Mouse (Mus musculus) gastrocnemius, adult 18-20 months (tissue): Measurements from ENCODE around the gene Psen2. TPM values are rescaled to one million over a fixed set of nuclear protein-coding genes. Genes with fewer than 3 reads are reported as not detected.

Source experiments
- DNase-seq: peaks from one replicate; pipeline ENCODE4 v3.0.0; 2021; ENCODE audit warnings: low spot score
- total RNA-seq, 2 experiments: library from RNA; stranded (reverse); gene quantifications; 2 replicates each; pipeline ENCODE4 v1.2.3; 2021

Psen2 gene
- total RNA-seq, 2 experiments from 2014 or later: 8.2 to 8.4 TPM

DNA sequence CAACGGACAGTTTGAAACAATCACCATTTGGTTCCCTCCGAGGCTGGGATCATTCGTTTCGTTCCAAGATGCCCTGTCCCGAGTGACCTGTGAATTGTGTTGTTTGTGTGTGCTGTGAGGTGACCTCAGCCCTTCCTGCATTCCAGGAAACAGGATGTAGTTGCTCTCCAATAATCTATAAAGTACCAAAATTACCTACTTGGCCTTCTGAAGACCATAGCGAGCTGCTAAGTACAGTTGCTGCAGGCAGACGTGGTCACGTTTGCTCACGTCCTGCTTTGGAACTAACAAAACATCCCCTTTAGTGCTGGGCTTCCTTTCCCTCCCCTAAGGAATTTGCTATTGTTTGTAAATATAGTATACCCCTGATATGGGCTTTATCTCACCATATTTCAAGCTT, 14.3 kb upstream of the Psen2 start:
- DNase-seq: no peak

DNA sequence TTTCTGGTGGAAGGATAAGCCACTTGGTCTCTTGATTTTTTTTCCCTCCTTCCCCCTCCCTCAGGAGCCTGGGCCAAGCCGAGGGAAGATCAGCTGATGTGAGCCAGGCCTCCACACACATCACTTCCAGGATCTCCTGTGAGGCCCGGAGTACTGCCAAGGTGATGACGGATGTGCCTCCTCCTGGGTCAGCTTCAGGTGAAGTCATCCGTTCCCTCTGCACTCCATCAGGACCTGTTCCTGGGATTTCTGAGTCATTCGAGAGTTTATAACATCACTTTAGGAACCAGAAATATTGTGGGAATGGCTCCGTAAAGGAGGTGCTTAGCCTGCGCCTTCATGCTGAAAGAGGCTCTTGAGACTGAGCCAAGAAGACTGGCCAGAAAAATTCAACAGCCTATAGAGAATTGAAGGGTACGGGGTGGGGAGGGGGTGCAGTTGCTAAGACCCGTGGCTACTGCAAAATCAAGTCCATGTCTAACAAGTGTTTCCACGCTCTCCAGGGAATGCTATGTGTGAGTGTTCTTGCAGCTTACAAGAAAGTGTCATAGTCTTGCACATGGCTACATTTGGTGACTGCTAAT, 11.6 kb upstream of the Psen2 start:
- no peak for DNase-seq

DNA sequence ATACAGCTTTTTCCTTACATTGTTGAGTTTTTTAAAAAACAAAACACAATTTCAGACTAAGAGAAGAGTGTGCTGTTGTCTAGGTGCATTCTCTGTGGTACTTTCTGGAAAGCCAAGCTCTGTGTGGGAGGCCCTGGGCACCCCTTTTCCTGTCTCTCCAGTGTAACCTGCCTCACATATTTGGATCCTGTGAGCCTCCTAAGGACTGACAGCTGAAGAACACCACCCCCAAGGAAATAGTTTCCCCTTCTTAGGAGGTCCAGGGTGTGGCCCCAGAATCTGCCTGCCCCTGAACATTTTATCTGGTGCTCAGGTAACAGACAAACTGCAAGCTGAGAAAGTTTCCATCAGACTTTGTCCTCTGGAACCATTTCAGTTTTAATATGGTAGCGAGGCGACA, 5.8 kb upstream of the Psen2 start:
- DNase-seq: no peak

DNA sequence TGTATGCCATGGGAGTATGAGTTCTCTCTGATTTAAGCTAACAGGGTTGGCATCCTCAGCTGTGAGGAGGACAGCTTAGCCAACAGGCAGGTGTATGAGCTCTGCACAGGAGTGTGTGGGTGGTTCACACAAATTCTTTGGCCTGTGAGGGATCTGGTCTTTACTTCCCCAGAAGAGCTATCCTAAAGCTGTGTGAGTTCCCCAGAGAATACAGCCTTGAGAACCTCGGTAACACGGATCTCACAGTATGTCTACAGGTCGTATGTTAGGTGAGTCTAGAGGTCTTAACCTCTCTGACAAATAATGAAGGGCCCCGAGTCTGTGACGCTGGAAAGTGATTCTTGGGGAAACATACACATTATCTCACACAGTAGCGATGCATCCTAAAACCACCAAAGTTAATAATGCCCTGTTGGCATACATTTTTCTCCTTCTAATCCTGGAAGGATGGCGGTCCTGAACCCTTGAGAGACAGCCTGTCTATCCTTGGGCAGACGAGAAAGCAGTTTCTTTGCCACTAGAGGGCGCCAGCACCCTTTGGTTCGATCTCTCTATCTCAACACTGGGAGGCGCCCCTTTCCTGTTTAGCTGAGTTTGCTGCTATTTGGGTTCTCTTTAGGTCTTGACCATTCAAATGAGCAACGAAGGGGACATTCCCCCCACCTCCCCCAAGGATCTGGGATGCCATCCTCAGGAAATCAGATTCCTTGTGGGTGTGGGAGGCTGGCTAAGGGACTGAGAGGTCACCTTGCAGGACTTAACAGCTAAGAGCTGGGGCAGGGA, 5.2 kb upstream of the Psen2 start:
- peak; percentile 92 for DNase-seq

DNA sequence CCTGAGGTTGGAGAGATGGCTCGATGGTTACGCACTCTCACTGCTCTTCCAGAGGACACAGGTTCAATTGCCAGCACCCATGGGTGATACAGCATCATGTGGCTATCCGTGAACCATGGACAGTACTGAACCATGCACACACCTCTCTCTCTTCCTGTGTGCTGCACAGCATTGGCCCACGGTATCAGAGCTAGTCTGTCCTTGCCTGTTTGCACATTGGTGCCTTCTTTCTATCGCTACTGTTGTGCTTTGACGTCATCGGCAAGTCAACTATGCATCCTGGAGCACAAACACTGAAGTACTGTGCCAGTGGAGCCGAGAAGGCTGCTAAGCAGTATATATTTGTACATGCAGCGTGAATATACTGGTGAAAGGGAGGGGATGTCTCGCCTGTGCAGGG, 3.9 kb upstream of the Psen2 start:
- DNase-seq: no peak

DNA sequence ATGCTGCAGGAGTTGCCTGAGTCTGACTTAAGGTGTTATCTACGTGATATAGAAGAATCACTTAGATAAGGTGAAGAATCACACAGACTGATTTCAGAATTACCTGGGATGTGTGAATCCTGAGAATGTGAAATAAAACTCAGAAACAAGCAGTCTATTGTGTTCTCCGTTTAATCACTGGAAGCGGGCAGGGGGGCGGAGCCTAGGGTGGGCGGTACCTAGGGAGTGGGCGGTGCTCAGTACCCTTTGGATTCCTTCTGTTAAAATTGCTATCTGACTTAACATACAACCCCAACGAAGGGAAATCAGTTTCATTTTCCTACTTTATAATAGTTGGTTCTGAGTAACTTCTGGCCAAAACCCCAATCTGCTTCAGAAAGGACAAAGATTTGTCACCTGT, 2.2 kb upstream of the Psen2 start:
- no peak for DNase-seq

DNA sequence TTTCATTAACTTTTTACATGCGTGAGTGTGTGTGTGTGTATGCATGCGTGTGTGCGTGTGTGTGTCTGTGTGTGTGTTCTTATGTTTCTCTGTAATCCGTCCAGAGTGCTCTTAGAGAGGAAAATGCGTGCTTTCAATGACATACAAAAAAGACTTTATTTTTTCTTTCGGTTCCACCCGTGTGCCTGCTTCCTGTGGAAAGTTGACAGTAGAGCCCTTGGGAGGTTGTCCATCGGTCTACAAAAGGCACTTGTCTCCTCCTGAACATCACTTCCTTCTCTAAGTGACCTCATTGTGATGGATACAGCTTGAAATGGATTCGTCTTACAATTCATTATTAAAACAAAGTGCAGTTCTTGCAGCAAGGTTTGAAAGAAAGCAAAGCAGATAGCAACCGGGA, 1.6 kb upstream of the Psen2 start:
- no peak for DNase-seq

DNA sequence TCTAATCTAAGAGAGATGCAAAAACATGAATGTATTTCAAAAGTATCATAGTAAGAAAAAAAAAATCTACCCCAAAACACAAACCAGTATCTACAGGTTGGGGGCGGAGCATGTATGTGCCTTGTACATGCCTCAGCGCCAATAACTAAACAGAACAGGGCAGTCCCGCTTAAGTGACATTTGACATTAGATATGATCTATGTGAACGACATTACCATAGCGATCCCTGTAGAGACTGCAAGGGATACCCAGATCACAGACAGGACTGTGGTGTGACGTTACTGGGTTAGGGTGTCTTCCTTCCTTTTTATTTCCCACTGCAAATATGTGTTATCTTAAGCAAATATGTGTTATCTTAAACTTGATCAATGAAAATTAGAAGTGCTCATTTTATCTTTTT, 1.2 kb upstream of the Psen2 start:
- no peak for DNase-seq

DNA sequence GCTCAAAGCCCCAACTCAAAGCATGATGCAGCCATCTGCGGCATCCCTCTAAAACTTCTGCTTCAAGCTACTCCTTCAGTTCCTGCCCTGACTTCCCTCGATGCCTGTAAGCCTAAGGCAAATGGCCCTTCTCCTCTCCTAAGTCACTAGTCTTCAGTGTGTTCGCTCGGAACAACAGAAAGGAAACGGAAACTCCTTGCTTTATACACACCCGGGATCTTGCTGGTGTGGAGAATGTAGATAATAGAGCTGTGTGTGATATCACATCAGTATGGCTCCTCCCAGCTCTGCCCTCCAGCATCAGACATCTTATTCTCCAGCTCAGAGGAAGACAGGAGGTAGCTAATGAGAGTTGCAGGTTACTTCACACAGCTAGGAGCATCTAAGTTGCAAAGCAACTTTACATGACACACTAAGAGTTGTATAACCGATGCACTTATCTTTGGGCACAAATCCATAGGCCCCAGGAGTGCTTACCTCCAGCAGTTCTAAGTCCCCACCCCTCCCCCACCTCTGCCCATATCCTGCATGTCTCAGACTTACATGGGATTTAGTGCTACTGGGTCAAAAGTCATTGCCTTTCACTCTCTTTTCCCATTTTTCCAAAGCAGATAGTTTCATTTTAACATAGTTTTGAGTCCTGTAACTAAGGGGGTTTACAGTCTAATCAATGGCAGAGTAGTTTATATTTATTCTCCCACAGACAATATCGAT, 1.2 kb downstream of the Psen2 start:
- DNase-seq: no peak

DNA sequence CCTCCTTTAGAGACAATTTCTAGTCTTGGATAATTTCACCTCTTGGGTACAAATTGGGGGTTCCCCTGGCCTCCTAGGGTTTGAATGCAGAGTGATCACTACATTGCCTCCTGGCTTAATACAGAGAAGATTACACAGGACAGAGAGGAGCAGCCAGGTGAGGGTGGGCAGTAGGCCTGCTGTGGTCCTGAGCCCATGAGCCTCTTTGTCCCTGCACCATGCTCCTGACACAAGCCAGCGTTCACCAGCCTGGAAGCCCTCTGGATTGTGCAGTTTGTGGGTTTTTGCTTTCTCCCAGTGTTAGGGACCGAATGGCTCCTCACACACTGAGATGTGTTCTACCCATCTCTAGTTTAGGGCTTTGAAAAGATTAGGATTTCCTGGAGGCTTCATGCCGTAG, 1.8 kb downstream of the Psen2 start:
- DNase-seq: no peak

DNA sequence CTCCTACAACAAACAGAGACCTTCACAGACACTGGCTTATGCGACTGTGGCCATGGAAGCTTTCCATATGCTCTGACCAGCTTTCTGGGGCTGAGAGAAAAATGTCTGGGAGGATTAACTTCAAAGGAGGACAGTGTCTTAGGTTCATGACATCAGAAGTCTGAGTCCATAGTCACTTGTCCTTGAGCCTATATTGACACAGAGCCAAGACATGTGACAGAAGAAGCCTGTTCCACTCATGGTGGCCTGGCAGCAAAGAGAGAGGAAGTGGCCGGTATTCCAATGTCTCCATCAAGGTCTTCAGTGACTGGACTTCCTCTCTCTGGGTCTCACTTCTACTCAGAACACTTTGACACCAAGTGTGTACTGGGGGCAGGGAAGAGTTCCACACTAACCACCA, 2.4 kb downstream of the Psen2 start:
- DNase-seq: no peak

DNA sequence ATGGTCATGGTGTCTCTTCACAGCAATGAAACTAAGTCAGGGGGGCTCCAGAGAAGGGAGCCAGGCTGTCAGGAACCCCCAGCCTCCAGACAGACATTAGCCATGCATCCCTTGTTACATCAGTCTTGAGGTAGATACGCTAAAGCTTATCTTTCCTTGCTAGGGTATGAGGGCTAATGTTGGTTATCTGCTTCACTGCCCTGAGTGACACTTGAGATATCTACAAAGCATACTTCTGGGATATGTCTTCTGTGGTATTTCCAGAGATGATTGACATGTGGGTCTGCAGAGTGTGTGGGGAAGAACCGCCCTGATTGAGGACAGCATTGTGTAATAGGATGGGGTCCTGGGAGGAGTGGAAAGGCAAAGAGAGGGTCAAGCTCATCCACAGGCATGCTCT, 3.5 kb downstream of the Psen2 start:
- DNase-seq: no peak

DNA sequence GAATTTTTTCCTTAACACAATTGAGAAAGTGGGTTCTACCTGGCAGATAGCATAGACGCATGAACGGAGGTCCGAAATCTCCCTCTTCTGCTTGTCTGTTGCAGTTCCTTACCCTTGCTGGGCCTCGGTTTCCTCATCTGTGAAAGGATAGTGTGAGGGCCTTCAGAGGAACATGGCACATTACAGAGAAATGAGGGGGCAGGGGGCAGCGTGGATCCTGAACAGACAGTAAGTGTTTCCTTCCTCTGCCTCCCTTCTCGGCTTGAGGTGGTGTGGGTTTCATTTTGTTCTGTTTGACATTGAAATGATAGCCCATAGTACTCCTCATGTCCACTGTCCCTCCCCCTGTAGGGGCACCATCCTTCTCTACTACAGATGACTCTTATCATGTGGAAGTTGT, 5.8 kb downstream of the Psen2 start:
- DNase-seq: no peak

DNA sequence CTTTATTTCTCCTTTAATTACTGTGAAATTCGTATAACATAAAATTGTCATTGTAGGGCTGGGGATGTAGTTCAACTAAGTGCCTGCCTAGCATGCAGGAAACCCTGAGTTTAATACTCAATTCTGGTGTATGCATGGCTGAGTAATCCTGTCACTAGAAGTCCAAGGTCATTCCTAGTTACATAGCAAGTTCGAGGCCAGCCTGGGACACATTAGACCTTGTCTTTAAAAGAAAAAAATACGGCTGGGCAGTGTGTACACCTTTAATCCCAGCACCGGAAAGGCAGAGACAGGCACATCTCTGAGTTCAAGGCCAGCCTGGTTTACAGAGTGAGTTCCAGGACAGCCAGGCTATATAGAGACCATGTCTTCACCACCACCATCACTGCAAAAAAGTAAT, 6.4 kb downstream of the Psen2 start:
- no peak for DNase-seq

DNA sequence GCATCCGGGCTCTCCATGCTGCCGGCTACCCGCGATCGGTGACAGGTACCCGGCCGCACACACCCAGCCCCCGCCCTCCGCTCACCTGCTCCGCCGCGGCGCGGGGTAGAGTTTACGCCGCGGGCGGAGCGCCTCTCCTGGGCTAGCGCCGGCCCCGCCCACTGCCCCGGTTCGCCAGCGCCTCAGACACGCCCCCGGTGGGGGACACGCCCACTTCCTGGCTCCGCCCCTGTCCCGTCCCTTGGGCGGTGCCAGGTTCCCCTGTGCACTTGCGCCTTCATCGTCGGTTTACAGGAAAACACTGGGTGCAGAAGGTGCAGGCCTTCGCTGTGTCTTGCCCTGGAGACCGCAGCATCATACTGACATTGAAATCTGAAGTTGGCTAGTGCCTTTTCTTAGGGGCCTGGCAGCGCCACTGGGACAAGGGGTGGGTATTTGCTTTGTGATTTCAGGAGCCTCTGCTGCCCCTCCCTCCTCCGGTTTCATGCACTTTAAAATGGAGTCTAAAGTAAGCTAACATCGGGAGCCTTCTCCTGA, 7.0 kb downstream of the Psen2 start:
- peak; percentile 96 for DNase-seq

DNA sequence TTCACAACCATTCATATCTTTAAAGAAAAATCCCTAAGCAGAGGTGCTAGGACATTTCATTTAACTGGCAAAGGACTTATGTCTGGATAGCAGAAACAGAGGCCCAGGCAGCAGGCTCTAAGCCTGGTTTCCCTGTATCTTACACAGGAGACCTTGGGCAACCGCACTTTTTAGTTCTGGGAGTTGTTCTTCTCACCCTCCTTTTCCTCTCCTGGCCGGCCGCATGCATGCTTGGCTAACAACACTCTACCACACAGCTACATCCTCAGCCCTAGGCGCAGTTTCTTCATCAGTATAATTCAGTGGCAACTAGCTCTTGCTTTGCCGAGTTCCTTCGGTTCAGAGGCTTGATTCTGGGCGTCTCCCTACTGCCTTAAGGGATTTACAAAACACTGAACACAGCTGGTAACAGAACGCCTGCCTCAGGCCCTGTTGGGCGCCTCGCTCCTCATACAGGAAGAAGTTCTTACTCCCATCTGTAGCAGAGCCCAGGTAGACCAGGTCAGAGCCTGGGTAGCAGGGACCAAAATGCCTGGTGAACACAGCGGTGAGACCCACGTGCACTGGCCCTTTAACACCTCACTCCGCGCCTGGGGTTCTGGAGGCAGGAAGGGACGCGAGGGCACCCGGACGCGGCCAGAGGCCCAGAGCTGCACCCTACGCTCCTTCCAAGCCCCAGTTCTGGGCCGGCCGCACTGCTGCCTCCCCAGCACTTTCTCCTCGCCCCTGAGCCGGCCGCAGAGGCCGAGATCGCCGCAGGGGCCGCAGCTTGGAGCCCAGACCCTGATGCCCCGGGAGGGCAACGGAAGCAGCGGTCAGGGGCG, 7.7 kb downstream of the Psen2 start:
- peak; percentile 40 for DNase-seq

DNA sequence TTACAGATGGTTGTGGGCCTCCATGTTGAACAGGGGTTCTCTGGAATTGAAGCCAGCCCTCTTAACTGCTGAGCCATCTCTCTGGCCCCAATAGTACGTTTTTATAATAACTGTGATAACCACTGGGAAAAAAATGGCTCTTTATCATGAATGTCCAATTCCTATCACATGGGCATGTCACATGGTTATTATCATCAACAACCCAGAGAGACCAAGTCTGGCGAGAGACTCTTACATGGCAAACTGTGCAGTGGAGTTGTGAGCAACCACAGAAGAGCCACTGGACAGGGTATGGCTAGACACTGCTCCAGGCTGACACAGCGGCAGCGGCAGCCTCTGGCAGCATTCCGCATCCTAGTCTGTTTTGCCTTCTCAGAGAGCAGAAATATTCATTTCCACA, 8.9 kb downstream of the Psen2 start:
- DNase-seq: no peak

DNA sequence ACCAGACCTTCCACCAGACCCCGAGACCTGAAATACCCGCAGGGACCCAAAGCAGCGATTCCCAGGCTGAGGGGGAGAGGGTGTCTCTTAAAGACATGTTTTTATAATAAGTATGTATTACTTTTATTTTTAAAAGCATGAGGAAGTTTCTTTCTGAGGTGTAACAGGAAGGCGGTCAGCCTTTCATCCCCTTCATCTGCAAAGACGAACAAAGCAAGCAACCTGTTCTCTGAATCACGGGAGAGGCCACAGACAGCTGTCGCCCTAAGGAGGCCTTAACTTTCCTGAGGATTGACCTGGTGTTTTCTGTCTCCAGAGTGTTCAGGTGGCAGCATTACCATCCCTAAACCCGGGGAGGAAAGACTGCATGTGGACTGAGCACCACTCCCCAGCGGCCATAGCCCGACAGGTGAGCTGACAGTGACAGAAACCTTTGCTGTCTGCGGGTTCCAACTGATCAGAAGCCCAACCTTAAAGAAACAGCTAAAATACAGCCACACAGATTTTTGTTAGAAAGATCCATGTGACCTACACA, 10.5 kb downstream of the Psen2 start:
- no peak for DNase-seq

DNA sequence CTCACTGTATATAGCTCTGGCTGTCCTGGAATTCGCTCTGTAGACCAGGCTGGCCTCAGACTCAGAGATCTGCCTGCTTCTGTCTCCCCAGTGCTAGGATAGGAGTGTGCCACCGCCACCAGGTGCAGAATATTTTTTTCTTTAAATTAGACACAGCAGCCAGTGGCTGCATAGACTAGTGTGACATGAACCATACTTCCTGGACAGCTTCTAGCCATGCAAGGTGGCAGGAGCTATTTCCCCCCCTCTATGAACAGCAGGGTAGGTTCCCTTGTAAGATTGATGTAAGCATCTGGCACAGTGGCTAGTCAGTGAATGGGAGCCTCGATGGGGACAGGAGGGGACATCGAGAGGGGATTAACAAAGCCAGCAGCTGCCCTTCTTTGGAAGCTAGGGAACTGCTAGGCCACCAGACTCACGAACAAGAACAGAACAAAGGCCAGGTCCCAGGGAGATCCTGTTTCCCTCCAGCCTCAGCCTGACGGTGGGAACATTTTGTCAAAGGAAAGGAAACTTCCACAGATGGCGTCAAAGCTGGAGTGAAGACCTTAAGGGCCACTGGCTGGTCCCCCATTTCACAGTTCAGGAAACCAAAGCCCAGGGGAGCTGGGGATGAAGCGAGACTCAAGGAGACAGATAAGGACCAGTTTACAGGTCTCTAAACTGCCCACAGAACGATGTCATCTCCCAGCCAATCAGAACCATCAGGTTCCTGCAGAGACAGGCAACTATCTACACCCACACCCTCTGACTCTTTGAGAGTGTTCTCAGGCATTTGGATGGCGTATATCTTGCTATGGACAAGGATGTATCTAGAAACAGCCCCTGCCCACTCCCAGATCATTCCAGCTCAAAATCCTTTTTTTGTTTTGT, 11.8 kb downstream of the Psen2 start:
- DNase-seq: no peak

DNA sequence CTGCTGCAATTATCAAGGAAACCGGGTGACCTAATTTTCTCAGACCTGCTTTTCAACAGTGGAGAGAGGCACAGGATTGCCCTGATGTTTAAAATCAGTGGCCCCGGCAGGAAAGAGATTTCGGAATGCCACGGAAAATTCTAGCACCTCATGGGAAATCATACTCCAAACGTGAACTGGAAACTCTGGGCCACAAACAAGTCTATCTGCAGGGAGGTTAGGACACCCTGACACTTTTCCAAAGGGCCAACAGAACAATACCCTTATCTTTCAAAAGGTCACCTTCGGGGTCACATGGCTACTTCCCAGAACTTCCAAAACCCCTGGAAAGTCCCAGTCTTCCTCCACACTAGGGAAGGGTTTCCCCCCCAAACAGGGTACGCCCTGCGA, 12.8 kb downstream of the Psen2 start:
- no peak for DNase-seq
